ENCODE assay signal across 24 mouse cellular contexts in the genomic region with DNA sequence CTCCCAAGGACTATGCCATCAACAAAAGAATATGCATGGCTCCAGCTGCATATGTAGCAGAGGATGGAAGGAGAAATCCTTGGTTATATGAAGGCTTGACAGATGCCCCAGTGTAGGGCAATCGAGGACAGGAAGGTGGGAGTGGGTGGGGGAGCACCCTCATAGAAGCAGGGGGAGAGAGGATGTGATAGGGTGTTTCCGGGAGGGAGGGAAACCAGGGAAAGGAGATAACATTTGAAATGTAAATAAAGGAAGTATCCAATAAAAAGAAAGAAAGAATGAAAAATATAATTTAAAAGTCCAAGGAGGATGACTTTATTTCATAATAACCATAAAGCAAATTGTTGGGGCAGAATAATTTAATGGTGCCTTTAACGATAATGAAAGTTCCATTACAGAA.
"Had no signal": no experiment of that assay in that cellular context is flagged by ENCODE, and none has a peak within 500 bp of the region (broad histone marks: within the 10 kb centered on the region; RNA-seq: fewer than 3 reads in every experiment).

No protein-coding gene starts in this region.

- H3K27ac ChIP-seq: heart, adult 2 months; heart, embryonic 13.5 days; heart, embryonic 15.5 days; hindbrain, embryonic 13.5 days; hindbrain, embryonic 15.5 days; hindbrain, postnatal 0 days; kidney, postnatal 0 days; left cerebral cortex, adult 2 months; limb, embryonic 10.5 days; liver, embryonic 13.5 days had no signal

- H3K9me3 ChIP-seq: heart, embryonic 13.5 days; heart, embryonic 15.5 days; hindbrain, embryonic 13.5 days; hindbrain, embryonic 15.5 days; kidney, embryonic 15.5 days; limb, embryonic 10.5 days; liver, embryonic 13.5 days had no signal

- DNase-seq: gastrocnemius, postnatal 14 days; gastrocnemius, postnatal 36 days; heart, adult 11 months; heart, adult 2 months; heart, postnatal 14 days; heart, postnatal 36 days; kidney, adult 11 months; kidney, adult 9 months; kidney, postnatal 14 days; kidney, postnatal 36 days; layer of hippocampus, adult 9-11 months; layer of hippocampus, postnatal 36 days; liver; liver, embryonic 13.5 days had no signal

- H3K27me3 ChIP-seq: heart, embryonic 13.5 days; heart, embryonic 15.5 days; hindbrain, embryonic 15.5 days; kidney, embryonic 15.5 days; limb, embryonic 12.5 days; liver, embryonic 13.5 days had no signal

- H3K36me3 ChIP-seq: heart, embryonic 13.5 days; heart, embryonic 15.5 days; hindbrain, embryonic 13.5 days; hindbrain, embryonic 15.5 days; kidney, embryonic 15.5 days; limb, embryonic 10.5 days; limb, embryonic 12.5 days; liver, embryonic 13.5 days had no signal

- H3K9ac ChIP-seq: heart, embryonic 13.5 days; heart, embryonic 15.5 days; hindbrain, embryonic 13.5 days; hindbrain, embryonic 15.5 days; kidney, embryonic 15.5 days; limb, embryonic 12.5 days; liver, embryonic 13.5 days had no signal

- H3K4me1 ChIP-seq: heart, embryonic 13.5 days; heart, embryonic 15.5 days; hindbrain, embryonic 13.5 days; hindbrain, embryonic 15.5 days had no signal

- H3K4me3 ChIP-seq: heart, adult 2 months; heart, embryonic 13.5 days; heart, embryonic 15.5 days; hindbrain, embryonic 13.5 days; hindbrain, embryonic 15.5 days; kidney, embryonic 15.5 days; left cerebral cortex, adult 2 months; limb, embryonic 10.5 days; limb, embryonic 12.5 days; liver, embryonic 13.5 days had no signal
